Mouse (Mus musculus) forebrain, embryonic 12.5 days (tissue): ENCODE measurements around the gene Tcf7l1. TPM values are rescaled to one million over a fixed set of nuclear protein-coding genes. Genes with fewer than 3 reads are reported as not detected.

Source experiments
- ATAC-seq: fragments of 200-750 bp; cut with Nextera tagmentation; 2 replicates; pipeline ENCODE4 v1.8.0; 2017; ENCODE audit warnings: moderate TSS enrichment; ENCODE audit not compliant: low FRiP score
- H3K27ac ChIP-seq: fragments of 300-500 bp; sonication (generic); 2 replicates; pipeline ENCODE4 v1.5.1; 2016; ENCODE audit warnings: mild to moderate bottlenecking
- H3K27me3 ChIP-seq: fragments of 300-500 bp; sonication (generic); 2 replicates; pipeline ENCODE4 v1.6.1; 2016; ENCODE audit warnings: mild to moderate bottlenecking
- H3K36me3 ChIP-seq: fragments of 300-500 bp; sonication (generic); replicated peaks from 2 replicates; pipeline ENCODE4 v1.6.1; 2016; ENCODE audit warnings: mild to moderate bottlenecking
- H3K4me1 ChIP-seq: fragments of 300-500 bp; sonication (generic); 2 replicates; pipeline ENCODE4 v1.6.1; 2016
- H3K4me2 ChIP-seq: fragments of 300-500 bp; sonication (generic); 2 replicates; pipeline ENCODE4 v1.6.1; 2016; ENCODE audit warnings: mild to moderate bottlenecking, moderate library complexity
- H3K4me3 ChIP-seq: fragments of 300-500 bp; sonication (generic); replicated peaks from 2 replicates; pipeline ENCODE4 v1.5.1; 2016; ENCODE audit warnings: mild to moderate bottlenecking
- H3K9ac ChIP-seq: fragments of 300-500 bp; sonication (generic); 2 replicates; pipeline ENCODE4 v1.6.1; 2016; ENCODE audit warnings: mild to moderate bottlenecking
- H3K9me3 ChIP-seq: fragments of 300-500 bp; sonication (generic); 2 replicates; pipeline ENCODE4 v1.6.1; 2016
- WGBS: fragments of 180-500 bp; shearing (Covaris S2); methylation state at CpG from one replicate; pipeline ENCODE4 v1.1.7; 2016; 5-methylcytosine and 5-hydroxymethylcytosine counted together
- polyA plus RNA-seq: library from polyadenylated mRNA; unstranded; fragments of >200 nt; fragmentation: Nextera tagmentation; extraction: Ambion mirVana; gene quantifications from 2 replicates; pipeline ENCODE4 v1.2.1, GENCODE M21; 2016

Gene Tcf7l1
- polyA plus RNA-seq, 1 experiment from 2014 or later, result 24.4 TPM

DNA sequence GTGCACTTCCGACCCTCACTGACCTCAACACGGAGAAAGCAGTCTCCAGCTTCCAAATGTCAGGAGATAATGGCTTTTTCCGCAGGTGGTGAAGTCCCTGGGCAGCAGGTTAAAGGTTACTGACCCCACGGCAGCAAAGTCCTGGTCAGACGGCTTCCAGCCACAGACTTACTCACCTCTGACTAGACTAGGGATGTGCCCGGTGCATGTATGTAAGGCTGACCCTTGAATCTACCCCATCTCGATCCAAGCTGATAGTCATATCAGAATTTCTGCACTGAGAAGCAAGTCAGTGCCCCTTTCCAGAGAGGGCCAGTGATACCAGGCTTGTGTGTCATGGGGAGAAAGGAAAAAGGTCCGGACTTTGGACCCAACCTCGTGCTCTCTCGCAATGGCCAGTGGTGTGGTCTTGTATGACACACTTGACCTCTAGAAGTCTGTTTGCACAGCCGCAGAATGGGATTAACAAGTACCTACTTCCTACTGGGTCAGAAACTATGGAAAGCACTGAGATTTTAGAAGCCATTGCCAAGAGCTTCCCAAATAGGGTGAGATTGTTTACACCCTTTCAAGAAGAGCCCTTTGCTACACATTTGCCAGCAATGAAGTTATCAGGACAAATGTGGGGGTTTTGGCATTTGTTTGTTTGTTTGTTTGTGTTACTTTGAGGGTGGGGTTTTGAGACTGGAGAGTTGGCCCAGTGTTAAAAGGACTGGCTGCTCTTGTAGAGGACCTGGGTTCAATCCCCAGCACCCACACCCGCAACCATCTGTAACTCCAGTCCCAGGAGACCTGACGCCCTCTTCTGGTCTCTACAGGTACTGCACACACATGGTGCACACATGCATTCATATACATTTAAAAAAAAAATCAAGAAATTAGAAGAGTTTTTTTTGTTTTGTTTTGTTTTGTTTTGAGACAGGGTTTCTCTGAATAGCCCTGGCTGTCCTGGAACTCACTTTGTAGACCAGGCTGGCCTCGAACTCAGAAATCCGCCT lies 10.0 kb downstream of the Tcf7l1 start:
- Histone ChIP-seq H3K36me3 (peaks cover 34% of the 10 kb centered on the region), H3K4me3 (no peak overlapping the region), H3K4me2 (no peak overlapping the region), H3K9me3 (no peaks in the 10 kb centered on the region), H3K9ac (no peak overlapping the region), H3K27ac (no peak overlapping the region), H3K27me3 (no peaks in the 10 kb centered on the region), H3K4me1 (peaks cover 4% of the 10 kb centered on the region; the same call in 1 of the 2 replicates)
- ATAC-seq, result no peak
- WGBS, result 97% methylated on average over 15 of the region's 15 CpGs

DNA sequence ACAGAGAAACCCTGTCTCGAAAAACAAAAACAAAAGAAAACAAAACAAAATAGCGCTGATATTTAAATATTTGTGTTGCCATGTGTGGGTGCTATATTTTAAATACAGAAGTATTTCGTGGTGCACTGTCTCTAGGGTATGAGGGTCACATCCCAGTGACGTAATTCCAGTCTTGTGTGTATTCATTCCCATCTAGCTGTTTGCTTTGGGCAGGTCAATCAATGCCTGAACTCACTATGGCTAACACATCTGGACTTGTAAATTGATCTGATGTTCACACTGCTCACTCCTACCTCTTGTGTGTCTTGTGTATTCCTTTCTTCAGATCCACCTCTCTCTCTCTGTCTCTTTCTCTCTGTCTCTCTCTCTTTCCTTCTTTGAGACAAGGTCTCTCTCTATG lies 11.8 kb downstream of the Tcf7l1 start:
- no peak overlapping the region for H3K27ac ChIP-seq
- H3K9ac ChIP-seq, result no peak overlapping the region
- H3K36me3 ChIP-seq, result peaks cover 31% of the 10 kb centered on the region
- H3K4me3 ChIP-seq, result no peak overlapping the region
- no peaks in the 10 kb centered on the region for H3K27me3 ChIP-seq
- peaks cover 4% of the 10 kb centered on the region; the same call in 1 of the 2 replicates for H3K4me1 ChIP-seq
- no peak for ATAC-seq
- WGBS, result 94% methylated on average over 4 of the region's 4 CpGs
- no peaks in the 10 kb centered on the region for H3K9me3 ChIP-seq
- no peak overlapping the region for H3K4me2 ChIP-seq

DNA sequence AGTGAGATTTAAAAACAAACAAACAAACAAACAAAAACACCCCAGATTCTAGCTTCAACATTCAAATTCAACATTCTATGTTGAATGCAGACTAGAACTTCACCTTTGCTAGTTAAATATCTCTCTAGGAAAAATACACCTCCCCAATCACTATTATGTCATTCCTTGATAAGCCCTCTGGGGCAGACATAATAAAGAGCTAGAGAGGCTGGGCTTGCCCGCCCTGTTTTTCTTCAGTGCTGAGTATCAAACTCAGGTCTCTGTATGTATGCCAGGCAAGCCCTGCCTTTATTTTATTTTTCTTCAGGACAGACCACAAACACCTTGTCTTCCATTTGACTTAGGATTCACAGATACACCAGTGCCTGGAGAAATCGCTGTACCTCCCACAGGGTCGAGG lies 14.8 kb downstream of the Tcf7l1 start:
- no peak for ATAC-seq
- no peaks in the 10 kb centered on the region for H3K9me3 ChIP-seq
- no peak overlapping the region for H3K4me3 ChIP-seq
- H3K27me3 ChIP-seq, result no peaks in the 10 kb centered on the region
- H3K4me1 ChIP-seq, result peaks cover 15% of the 10 kb centered on the region
- no peak overlapping the region for H3K4me2 ChIP-seq
- H3K36me3 ChIP-seq, result peaks cover 19% of the 10 kb centered on the region
- no peak overlapping the region for H3K27ac ChIP-seq
- WGBS, result 42% methylated on average over 3 of the region's 3 CpGs
- H3K9ac ChIP-seq, result no peak overlapping the region

DNA sequence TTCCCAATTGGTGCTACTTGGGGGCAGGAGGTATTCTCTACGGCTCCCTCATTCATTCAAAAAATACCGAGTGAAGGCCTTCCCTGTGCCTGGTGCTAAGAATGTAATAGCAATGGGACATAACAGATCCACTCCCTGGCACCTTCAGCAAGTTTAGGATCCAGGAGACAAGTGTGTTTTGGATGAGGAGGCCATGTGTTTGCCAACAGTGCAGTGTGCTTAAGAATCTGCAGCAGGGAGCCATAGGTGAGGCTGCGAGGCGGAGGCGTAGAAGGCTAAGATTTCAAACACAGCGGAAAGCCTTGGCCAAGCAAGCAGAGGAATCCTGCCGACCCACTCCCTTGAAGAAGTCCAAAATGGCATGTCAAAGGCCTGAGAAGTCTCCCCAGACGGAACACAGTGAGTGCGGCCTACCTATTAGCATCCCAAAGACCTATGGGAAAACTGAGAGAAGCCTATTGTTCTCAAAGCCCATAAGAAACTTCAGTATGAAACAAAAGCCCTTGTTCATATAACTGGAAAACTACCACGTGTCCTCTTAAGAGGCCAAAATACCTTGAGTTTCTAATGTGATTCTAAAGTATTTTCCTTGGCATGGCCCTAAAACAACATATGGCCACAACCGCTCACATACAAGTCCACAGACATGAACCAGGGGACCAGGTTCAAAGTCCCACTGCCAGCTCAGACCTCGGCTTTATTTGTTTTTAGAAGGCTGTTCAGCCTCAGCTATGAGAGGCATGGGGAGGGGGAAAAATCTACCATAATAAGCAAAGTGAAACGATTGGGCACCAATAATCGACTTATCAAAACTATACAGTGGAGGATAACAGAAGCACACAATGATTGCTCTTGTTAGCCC lies 18.9 kb downstream of the Tcf7l1 start:
- H3K4me1 ChIP-seq, result peaks cover 37% of the 10 kb centered on the region
- 72% methylated on average over 14 of the region's 14 CpGs for WGBS
- H3K4me3 ChIP-seq, result no peak overlapping the region
- no peaks in the 10 kb centered on the region for H3K27me3 ChIP-seq
- ATAC-seq, result no peak
- no peak overlapping the region for H3K27ac ChIP-seq
- no peak overlapping the region for H3K4me2 ChIP-seq
- H3K36me3 ChIP-seq, result peaks cover 15% of the 10 kb centered on the region
- H3K9ac ChIP-seq, result no peak overlapping the region
- H3K9me3 ChIP-seq, result no peaks in the 10 kb centered on the region

DNA sequence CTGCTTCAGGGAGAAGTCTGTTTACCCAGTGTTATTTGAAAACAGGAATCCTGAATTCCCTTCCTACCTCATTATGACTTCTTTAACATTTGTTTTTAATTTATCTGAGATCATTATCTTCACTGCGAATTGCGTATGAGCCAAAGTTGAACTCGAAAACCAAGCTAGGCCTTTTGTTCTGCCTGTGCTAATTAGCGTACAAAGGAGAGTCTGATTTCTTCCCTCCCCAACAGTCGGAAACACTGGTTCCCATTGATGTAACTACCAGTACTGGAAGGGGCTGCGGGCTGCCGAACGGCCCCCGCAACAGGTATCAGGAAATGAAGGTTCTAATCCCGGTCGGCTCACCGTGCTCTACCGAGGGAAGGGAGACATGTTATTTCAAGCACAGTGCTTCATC lies 19.7 kb downstream of the Tcf7l1 start:
- no peak overlapping the region for H3K4me2 ChIP-seq
- H3K27me3 ChIP-seq, result no peaks in the 10 kb centered on the region
- H3K36me3 ChIP-seq, result peaks cover 18% of the 10 kb centered on the region
- H3K4me1 ChIP-seq, result peaks cover 32% of the 10 kb centered on the region
- ATAC-seq, result no peak
- no peak overlapping the region for H3K9ac ChIP-seq
- H3K27ac ChIP-seq, result peak overlapping the region; percentile 62; the same call in 1 of the 2 replicates
- WGBS, result 67% methylated on average over 13 of the region's 13 CpGs
- no peak overlapping the region for H3K4me3 ChIP-seq
- no peaks in the 10 kb centered on the region for H3K9me3 ChIP-seq

DNA sequence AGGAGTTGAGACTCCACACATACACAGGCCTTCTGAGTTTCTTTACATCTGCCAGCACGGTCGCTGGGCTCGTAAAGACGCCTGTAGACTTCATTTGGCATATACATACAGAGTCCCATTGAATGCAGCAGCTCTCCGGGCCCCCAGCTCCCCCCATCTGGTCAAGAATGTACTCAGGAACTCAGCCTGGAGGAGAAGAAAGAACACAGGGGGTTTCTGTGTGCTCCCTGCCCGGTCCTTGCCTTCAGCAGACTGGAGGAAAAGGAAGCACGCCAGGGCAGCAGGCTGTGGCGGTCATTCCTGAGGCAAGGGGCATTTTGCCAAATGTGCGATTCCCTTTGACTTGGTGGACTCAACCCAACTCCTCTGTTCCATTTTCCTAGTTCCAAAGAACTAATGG lies 20.2 kb downstream of the Tcf7l1 start:
- ATAC-seq, result no peak
- H3K4me3 ChIP-seq, result no peak overlapping the region
- WGBS, result 80% methylated on average over 9 of the region's 9 CpGs
- no peak overlapping the region for H3K4me2 ChIP-seq
- peak overlapping the region; percentile 62; the same call in 1 of the 2 replicates for H3K27ac ChIP-seq
- no peaks in the 10 kb centered on the region for H3K9me3 ChIP-seq
- H3K27me3 ChIP-seq, result no peaks in the 10 kb centered on the region
- peaks cover 32% of the 10 kb centered on the region for H3K4me1 ChIP-seq
- H3K36me3 ChIP-seq, result peaks cover 18% of the 10 kb centered on the region
- H3K9ac ChIP-seq, result no peak overlapping the region

DNA sequence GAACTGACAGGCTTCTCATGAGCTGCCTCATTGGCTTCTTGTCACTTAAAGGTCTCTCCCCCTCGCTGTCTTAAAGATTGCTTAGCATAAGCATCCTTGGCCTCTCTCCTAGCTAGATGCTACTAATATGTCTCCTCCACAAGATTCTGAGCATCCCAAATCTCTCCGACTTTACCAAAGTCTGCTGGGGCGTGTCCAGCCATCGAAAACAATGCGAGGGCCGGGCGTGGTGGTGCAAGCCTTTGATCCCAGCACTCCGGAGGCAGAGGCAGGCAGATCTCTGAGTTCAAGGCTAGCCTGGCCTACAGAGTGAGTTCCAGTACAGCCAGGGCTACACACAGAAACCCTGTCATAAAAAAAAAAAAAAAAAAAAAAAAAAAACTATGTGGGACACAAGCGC lies 21.0 kb downstream of the Tcf7l1 start:
- peaks cover 32% of the 10 kb centered on the region for H3K4me1 ChIP-seq
- H3K36me3 ChIP-seq, result peaks cover 18% of the 10 kb centered on the region
- H3K9ac ChIP-seq, result no peak overlapping the region
- no peak for ATAC-seq
- H3K27ac ChIP-seq, result no peak overlapping the region
- H3K27me3 ChIP-seq, result no peaks in the 10 kb centered on the region
- H3K9me3 ChIP-seq, result no peaks in the 10 kb centered on the region
- H3K4me2 ChIP-seq, result no peak overlapping the region
- no peak overlapping the region for H3K4me3 ChIP-seq
- WGBS, result 96% methylated on average over 9 of the region's 9 CpGs

DNA sequence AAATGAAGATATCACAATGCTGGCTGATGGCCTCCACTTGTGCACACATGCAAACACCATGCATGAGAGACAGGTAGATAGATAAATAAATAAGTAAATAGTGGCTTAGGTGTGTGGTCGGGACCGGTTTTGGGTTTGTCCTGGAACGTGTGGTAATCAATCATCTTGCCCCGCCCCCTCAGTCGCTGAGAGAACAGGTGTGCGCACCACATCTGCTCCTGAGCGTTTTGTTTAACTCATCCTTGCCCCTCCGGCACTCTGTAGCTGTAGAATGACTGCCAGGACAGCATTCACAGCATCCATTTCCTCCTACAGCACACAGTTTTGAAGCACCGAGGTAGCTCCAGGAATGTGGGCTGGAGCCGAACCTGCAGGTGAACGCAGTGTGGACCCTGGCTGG lies 25.4 kb downstream of the Tcf7l1 start:
- Histone ChIP-seq H3K4me2 (no peak overlapping the region), H3K9me3 (no peaks in the 10 kb centered on the region), H3K9ac (no peak overlapping the region), H3K36me3 (peaks cover 8% of the 10 kb centered on the region), H3K4me3 (no peak overlapping the region), H3K27me3 (no peaks in the 10 kb centered on the region), H3K4me1 (peaks cover 42% of the 10 kb centered on the region), H3K27ac (no peak overlapping the region)
- 77% methylated on average over 11 of the region's 11 CpGs for WGBS
- ATAC-seq, result no peak

DNA sequence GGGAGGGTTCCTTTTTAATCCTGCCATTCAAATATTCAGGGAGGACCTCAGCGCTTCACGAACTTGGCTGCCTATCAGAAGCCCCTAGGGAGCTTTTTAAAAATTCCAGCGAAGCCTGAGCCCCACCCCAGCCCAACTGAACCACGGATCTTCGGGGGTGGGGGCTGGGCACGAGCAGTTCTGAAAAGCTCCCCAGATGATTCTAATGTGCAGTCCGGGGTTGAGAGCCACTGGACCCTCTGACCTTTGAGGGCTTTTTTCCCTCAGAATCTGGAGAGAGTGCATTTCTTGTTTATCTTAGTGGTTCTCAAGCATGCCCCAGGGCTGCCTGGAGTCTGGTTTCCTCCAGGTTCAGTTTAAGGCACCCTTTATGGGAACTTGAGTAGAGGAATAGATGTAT lies 27.4 kb downstream of the Tcf7l1 start:
- no peak overlapping the region for H3K27ac ChIP-seq
- no peak for ATAC-seq

DNA sequence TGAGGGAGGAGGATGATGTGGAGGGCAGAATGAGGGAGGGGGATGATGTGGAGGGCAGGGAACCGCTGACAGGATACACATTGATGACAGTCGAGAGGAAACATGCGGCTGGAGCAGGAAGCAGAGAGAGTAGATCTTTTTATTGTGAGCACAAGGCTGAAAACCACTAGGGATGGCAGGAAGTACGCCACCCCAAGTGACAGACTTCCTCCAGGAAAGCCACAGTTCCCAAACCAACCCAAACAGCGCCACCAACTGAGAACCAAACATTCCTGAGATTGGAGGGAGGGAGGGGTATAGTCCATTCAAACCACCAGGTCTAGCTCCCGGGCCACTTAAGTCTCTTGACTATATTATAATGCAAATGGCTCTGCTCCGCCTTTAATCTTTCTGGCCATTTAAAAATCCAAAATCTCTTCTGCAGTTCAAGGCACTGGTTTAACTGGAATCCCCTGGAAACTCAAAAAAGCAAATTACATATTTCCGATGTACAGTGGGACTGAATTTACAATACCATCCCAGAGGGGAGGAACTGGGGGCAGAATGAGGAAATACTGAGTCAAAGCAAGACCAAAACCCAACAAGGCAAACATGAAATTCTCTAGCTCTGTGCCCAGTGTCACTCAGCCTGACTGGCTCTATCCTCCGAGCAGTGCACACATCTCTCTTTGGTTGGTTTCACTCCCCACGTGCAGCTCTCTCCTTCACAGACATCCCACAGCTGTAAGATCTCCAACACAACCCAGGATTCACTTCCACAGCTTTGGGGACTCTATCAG lies 30.6 kb downstream of the Tcf7l1 start:
- WGBS, result 36% methylated on average over 10 of the region's 10 CpGs
- Histone ChIP-seq H3K9me3 (no peaks in the 10 kb centered on the region), H3K9ac (no peak overlapping the region), H3K27me3 (no peaks in the 10 kb centered on the region), H3K4me2 (no peak overlapping the region), H3K4me1 (peaks cover 50% of the 10 kb centered on the region), H3K36me3 (no peaks in the 10 kb centered on the region), H3K27ac (0 out of 2 replicates have a peak overlapping the region, but pooled peaks have one; percentile 16), H3K4me3 (no peak overlapping the region)
- ATAC-seq, result no peak

More for the DNA sequence above, 27.4 kb downstream of the Tcf7l1 start:
- Histone ChIP-seq H3K27me3 (no peaks in the 10 kb centered on the region), H3K9me3 (no peaks in the 10 kb centered on the region), H3K36me3 (peaks cover 4% of the 10 kb centered on the region), H3K4me3 (no peak overlapping the region), H3K4me1 (peaks cover 40% of the 10 kb centered on the region), H3K4me2 (no peak overlapping the region), H3K9ac (no peak overlapping the region)
- WGBS, result 30% methylated on average over 7 of the region's 7 CpGs

DNA sequence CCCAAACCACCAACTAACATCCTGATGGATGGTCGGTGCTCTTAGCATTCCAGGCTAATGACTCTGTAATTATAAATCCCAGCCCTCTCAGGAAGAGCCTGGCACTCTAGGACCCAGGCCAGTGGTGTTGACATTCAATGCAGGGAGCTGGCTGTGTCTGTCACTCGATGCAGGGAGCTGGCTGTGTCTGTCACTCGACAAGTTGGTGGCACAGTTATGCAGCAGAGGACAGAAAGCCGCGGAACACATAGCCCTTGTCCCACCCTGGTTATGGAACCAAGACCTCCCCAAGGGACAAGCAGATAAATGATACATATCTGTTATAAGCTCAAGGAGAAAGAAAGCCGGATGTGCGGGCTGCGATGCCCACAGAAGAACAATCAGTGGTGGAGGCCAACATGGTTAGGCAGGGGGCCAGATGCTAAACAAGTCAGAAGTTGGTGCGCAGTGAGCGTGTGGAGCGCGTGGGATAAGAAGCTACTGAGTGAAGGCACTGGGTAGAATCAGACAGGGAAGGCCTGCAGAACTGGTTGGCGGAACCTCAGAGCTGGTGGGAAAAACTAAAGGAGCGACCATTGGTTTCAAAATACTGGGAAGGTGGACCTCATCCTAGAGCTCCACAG lies 33.7 kb downstream of the Tcf7l1 start:
- Histone ChIP-seq H3K9ac (no peak overlapping the region), H3K27me3 (no peaks in the 10 kb centered on the region), H3K27ac (no peak overlapping the region), H3K36me3 (no peaks in the 10 kb centered on the region), H3K4me2 (no peak overlapping the region), H3K9me3 (no peaks in the 10 kb centered on the region), H3K4me1 (peaks cover 38% of the 10 kb centered on the region), H3K4me3 (no peak overlapping the region)
- 78% methylated on average over 14 of the region's 14 CpGs for WGBS
- ATAC-seq, result no peak
